Mouse (Mus musculus): ENCODE results near the gene Racgap1. TPM values are rescaled to one million over a fixed set of nuclear protein-coding genes. Genes with fewer than 3 reads are reported as not detected.

The Racgap1 gene
- polyA plus RNA-seq, 1 experiment from 2014 or later: 35.9 TPM

DNA sequence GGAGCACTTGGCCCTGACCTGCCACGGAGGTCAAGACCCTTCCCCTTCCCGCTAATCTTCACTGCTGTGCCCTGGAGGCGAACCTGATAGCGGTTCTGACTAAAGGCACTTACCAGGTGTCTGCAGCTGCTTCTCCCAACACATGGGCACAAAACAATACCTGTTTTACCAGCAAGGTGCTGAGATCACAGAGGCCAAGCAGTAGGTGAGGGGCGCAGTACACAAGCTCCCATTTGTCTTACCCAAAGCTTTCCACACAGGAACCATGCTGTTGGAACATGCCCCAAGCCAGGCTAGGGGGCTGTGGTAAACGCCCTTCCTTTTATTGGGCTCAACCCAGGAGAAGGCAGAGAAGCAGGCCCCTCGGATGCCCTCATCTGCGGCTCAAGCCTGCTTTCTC lies 53.9 kb downstream of the Racgap1 start:
- no peak overlapping the region for H3K9ac ChIP-seq (ENCODE audit: low read length)
- no peak overlapping the region for H3K27ac ChIP-seq (replicated peaks)
- TF ChIP-seq EP300 (optimal IDR thresholded peaks at IDR 0.05) (no peak), CTCF (IDR thresholded peaks at IDR 0.05; ENCODE audit: low read depth) (no peak)
- no peaks in the 10 kb centered on the region for H3K4me1 ChIP-seq (replicated peaks; ENCODE audit: control insufficient read depth, insufficient read depth)
- H3K36me3 ChIP-seq (ENCODE audit: control insufficient read depth, insufficient read depth, low read length): no peaks in the 10 kb centered on the region
- DNase-seq (ENCODE audit: low spot score) (no peak), ATAC-seq (ENCODE audit: low FRiP score, low TSS enrichment) (no peak)
- no peak overlapping the region for H3K4me2 ChIP-seq (replicated peaks; ENCODE audit: low read depth)
- no peak overlapping the region for H3K4me3 ChIP-seq (ENCODE audit: low read depth, low read length)
- H3K9me3 ChIP-seq (ENCODE audit: control insufficient read depth, low read length): no peaks in the 10 kb centered on the region
- H3K27me3 ChIP-seq (ENCODE audit: control insufficient read depth, insufficient read depth, low read length): peaks cover 5% of the 10 kb centered on the region; the same call in 1 of the 2 replicates
- 57% methylated on average over 8 of the region's 8 CpGs for WGBS

DNA sequence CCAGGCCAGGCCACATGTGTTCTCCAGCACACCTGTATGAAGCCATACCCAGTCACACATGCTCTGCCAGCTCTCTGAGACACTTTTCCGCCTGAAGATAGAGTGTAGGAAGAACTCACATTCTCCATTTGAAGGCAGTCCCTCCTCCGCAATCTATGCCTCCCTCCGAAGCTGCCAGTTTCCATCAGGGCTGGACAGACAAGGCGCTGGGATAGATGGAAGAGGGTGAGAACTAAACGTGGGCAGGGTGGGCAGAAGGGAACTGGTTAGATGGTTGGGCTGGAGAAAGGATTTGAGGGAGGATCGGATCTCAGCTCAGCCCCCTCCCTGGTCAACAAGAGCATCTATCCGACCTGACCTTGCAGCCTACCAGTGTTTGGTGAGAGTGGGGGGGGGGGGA lies 54.6 kb downstream of the Racgap1 start:
- no peak overlapping the region for H3K4me2 ChIP-seq (replicated peaks; ENCODE audit: low read depth)
- H3K4me1 ChIP-seq (replicated peaks; ENCODE audit: control insufficient read depth, insufficient read depth): no peaks in the 10 kb centered on the region
- no peak overlapping the region for H3K9ac ChIP-seq (ENCODE audit: low read length)
- 50% methylated on average over 7 of the region's 7 CpGs for WGBS
- H3K36me3 ChIP-seq (ENCODE audit: control insufficient read depth, insufficient read depth, low read length): no peaks in the 10 kb centered on the region
- ATAC-seq (ENCODE audit: low FRiP score, low TSS enrichment) (no peak), DNase-seq (ENCODE audit: low spot score) (no peak)
- TF ChIP-seq EP300 (optimal IDR thresholded peaks at IDR 0.05) (no peak), CTCF (IDR thresholded peaks at IDR 0.05; ENCODE audit: low read depth) (no peak)
- no peaks in the 10 kb centered on the region for H3K9me3 ChIP-seq (ENCODE audit: control insufficient read depth, low read length)
- H3K27me3 ChIP-seq (ENCODE audit: control insufficient read depth, insufficient read depth, low read length): peaks cover 5% of the 10 kb centered on the region; the same call in 1 of the 2 replicates
- H3K4me3 ChIP-seq (ENCODE audit: low read depth, low read length): no peak overlapping the region
- H3K27ac ChIP-seq (replicated peaks): no peak overlapping the region

DNA sequence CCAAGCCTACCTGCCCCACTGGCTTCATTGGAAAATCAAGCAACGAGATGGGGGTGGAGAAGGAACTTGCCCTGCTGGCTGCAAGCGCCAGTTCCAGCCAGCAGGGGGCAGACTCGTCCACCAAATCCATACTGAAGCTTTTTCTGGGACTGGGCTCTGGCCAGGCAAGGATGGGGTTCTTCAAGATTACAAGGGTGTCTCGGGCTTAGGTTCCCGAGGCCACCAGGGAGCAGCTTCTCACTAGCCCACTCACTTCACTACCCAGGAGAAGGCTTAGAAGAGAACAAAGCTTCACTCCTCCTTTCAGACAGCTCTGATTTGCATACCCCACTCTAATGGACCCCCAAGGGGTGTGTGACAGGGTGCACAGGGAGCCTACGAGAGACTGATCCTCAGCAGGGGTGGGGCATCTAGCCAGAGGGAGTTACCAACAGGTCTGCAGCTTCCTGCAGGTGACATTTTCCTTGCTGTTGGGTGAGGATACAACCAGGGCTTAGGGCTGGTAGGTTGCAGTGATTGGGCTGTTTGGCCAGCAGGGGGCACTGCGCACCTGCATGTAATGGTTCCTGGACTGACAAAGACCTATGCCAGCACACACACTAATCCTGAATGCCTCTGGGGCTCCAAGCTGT lies 55.3 kb downstream of the Racgap1 start:
- TF ChIP-seq EP300 (optimal IDR thresholded peaks at IDR 0.05) (no peak), CTCF (IDR thresholded peaks at IDR 0.05; ENCODE audit: low read depth) (peak; percentile 89)
- H3K27me3 ChIP-seq (ENCODE audit: control insufficient read depth, insufficient read depth, low read length): peaks cover 8% of the 10 kb centered on the region; the same call in 1 of the 2 replicates
- WGBS: 0% methylated on average over 7 of the region's 7 CpGs

DNA sequence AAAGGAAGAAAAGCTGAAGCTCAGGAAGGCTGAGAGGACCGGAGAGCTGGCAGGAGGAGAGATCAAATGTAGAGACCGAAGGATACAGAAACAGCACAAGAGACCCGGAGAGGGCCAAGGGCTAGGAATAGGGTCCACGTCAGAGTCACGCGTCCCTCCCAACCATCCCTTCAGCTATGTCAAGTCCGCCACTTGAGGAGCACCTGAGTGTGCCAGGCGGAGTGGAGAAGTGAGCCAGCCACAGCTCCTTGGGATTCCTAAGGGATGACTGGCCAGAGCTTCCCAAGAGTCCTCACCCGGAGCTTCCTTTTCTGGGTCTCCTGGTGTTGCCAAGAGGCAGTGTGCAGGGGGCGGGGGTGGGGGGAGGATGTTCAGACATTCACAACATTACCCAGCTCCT lies 56.5 kb downstream of the Racgap1 start:
- Histone ChIP-seq H3K4me3 (ENCODE audit: low read depth, low read length) (no peak overlapping the region), H3K9me3 (ENCODE audit: control insufficient read depth, low read length) (no peaks in the 10 kb centered on the region), H3K27me3 (ENCODE audit: control insufficient read depth, insufficient read depth, low read length) (peaks cover 17% of the 10 kb centered on the region; the same call in 1 of the 2 replicates), H3K27ac (replicated peaks) (no peak overlapping the region), H3K4me1 (replicated peaks; ENCODE audit: control insufficient read depth, insufficient read depth) (no peaks in the 10 kb centered on the region), H3K4me2 (replicated peaks; ENCODE audit: low read depth) (no peak overlapping the region), H3K36me3 (ENCODE audit: control insufficient read depth, insufficient read depth, low read length) (no peaks in the 10 kb centered on the region), H3K9ac (ENCODE audit: low read length) (no peak overlapping the region)
- 72% methylated on average over 10 of the region's 10 CpGs for WGBS
- no peak for ATAC-seq (ENCODE audit: low FRiP score, low TSS enrichment)
- DNase-seq (ENCODE audit: low spot score): no peak
- no peak for TF ChIP-seq EP300 (optimal IDR thresholded peaks at IDR 0.05)
- TF ChIP-seq CTCF (IDR thresholded peaks at IDR 0.05; ENCODE audit: low read depth): no peak

More for the DNA sequence above, 55.3 kb downstream of the Racgap1 start:
- Histone ChIP-seq H3K36me3 (ENCODE audit: control insufficient read depth, insufficient read depth, low read length) (no peaks in the 10 kb centered on the region), H3K4me1 (replicated peaks; ENCODE audit: control insufficient read depth, insufficient read depth) (no peaks in the 10 kb centered on the region), H3K9ac (ENCODE audit: low read length) (no peak overlapping the region), H3K4me2 (replicated peaks; ENCODE audit: low read depth) (no peak overlapping the region), H3K27ac (replicated peaks) (no peak overlapping the region), H3K4me3 (ENCODE audit: low read depth, low read length) (no peak overlapping the region), H3K9me3 (ENCODE audit: control insufficient read depth, low read length) (no peaks in the 10 kb centered on the region)
- DNase-seq (ENCODE audit: low spot score) (peak; percentile 90), ATAC-seq (ENCODE audit: low FRiP score, low TSS enrichment) (peak; percentile 80)

DNA sequence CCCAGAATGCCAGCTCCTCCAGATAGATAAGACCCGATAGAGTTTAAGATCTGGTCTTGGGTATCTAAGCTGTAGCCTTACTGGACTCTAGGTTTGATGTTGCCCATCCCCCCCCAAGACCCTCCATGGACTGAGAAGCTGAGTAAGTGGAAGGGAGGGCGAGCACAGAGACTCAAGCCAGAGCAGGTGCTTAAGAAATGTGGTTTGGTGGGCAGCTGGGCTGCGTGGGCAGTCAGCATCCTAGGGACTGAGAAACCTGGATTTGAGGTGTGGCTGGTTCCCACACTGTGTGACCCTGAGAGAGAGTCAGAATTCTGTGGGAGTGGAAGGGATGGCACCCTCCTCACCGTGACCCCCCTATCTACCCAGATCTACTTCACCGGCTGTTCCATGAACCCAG lies 58.6 kb downstream of the Racgap1 start:
- Histone ChIP-seq H3K27me3 (ENCODE audit: control insufficient read depth, insufficient read depth, low read length) (peaks cover 28% of the 10 kb centered on the region), H3K4me2 (replicated peaks; ENCODE audit: low read depth) (no peak overlapping the region), H3K4me1 (replicated peaks; ENCODE audit: control insufficient read depth, insufficient read depth) (no peaks in the 10 kb centered on the region), H3K27ac (replicated peaks) (no peak overlapping the region), H3K4me3 (ENCODE audit: low read depth, low read length) (no peak overlapping the region), H3K9ac (ENCODE audit: low read length) (no peak overlapping the region), H3K9me3 (ENCODE audit: control insufficient read depth, low read length) (no peaks in the 10 kb centered on the region), H3K36me3 (ENCODE audit: control insufficient read depth, insufficient read depth, low read length) (no peaks in the 10 kb centered on the region)
- no peak for ATAC-seq (ENCODE audit: low FRiP score, low TSS enrichment)
- TF ChIP-seq EP300 (optimal IDR thresholded peaks at IDR 0.05) (no peak), CTCF (IDR thresholded peaks at IDR 0.05; ENCODE audit: low read depth) (no peak)
- WGBS: 85% methylated on average over 5 of the region's 5 CpGs
- DNase-seq (ENCODE audit: low spot score): no peak

DNA sequence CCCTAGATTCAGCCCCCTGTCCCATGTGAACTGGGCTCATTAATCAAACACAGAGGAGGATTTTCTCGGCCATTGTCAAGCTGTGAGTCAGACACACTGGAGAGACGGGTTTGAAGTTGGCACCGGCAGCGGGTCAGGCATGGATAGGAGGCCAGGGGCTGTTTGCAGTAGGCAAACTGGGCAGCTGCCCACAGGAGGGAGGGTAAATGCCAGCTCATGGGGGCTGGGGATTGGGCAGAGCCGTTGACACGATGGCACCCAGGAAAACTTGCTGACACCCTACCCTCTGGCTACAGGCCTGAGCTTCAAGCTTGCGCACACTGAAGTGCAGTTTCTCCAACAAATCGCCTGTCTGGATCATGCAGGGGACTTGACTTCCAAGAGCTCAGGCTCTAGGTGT lies 59.3 kb downstream of the Racgap1 start:
- Histone ChIP-seq H3K36me3 (ENCODE audit: control insufficient read depth, insufficient read depth, low read length) (no peaks in the 10 kb centered on the region), H3K27me3 (ENCODE audit: control insufficient read depth, insufficient read depth, low read length) (peaks cover 29% of the 10 kb centered on the region), H3K9ac (ENCODE audit: low read length) (no peak overlapping the region), H3K4me2 (replicated peaks; ENCODE audit: low read depth) (no peak overlapping the region), H3K9me3 (ENCODE audit: control insufficient read depth, low read length) (no peaks in the 10 kb centered on the region), H3K27ac (replicated peaks) (no peak overlapping the region), H3K4me1 (replicated peaks; ENCODE audit: control insufficient read depth, insufficient read depth) (no peaks in the 10 kb centered on the region), H3K4me3 (ENCODE audit: low read depth, low read length) (no peak overlapping the region)
- ATAC-seq (ENCODE audit: low FRiP score, low TSS enrichment): no peak
- TF ChIP-seq CTCF (IDR thresholded peaks at IDR 0.05; ENCODE audit: low read depth) (no peak), EP300 (optimal IDR thresholded peaks at IDR 0.05) (no peak)
- no peak for DNase-seq (ENCODE audit: low spot score)
- WGBS: 45% methylated on average over 8 of the region's 8 CpGs
